Mouse (Mus musculus) small intestine, adult 2 months (tissue): ENCODE data around the gene Adap1.

Experiments
- CTCF ChIP-seq: fragments of 200-500 bp; IDR thresholded peaks from 2 replicates; pipeline ENCODE4 v1.5.1; 2012; ENCODE audit warnings: low read depth, mild to moderate bottlenecking, control low read depth, inconsistent platforms, low read length, moderate library complexity, mixed read lengths; ENCODE audit not compliant: insufficient replicate concordance, insufficient read length; ENCODE audit errors: extremely low read depth
- POLR2A ChIP-seq: fragments of 200-500 bp; IDR thresholded peaks from 2 replicates; pipeline ENCODE4 v1.6.1; 2012; ENCODE audit warnings: low read depth, mild to moderate bottlenecking, control low read depth, inconsistent platforms, low read length, moderate library complexity

- TF ChIP-seq POLR2A (no peak), CTCF (no peak)
Measured at GRCm38 (mm10) chr5:139345364-139345714, 19.9 kb upstream of the Adap1 start.
